Mouse (Mus musculus): Measurements from ENCODE around the gene Dyrk2. TPM values are rescaled to one million over a fixed set of nuclear protein-coding genes. Genes with fewer than 3 reads are reported as not detected.

Dyrk2 gene
- polyA plus RNA-seq (2014; fragmentation: Nextera tagmentation; extraction: Ambion mirVana): 14.0 and 15.4 TPM in 2 replicates

DNA sequence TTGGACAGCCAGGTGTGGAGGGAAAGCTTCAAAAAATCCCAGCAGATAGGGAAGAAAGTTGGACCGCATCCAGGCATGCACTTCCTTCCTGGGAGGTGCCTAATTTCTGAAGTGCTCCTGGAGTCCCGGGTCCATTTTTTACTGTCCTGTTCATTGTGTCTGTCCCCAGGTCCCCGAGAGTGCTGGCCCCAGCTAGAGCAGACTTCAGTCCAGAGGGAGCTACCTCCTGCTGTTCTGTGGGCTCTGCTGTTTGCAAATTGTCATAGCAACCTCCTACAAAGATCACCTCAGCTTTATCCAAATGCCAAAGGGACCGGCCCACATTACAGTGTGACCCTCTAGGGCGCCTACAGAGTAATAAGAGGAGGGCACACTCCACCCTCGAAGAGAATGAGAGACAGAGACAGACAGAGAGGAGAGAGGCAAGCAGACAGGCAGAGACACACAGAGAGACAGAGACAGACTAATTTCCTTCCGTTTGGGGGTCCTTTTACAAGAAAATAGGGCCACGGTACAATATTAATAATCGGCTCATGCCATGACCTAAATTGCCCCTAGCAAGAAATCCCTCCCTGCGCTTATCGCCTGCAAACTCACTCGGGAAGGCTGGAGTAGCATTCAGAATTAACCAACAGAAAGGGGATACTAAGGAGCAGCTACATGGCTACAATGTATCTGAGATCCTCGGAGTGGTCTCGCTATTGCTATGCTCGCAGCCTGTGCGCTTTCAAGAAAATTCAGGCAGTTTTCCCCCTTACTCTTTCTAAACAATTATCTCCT, at the start of gene Dyrk2:
Gene Dyrk2 (minus strand): TSS at position 9 of the 780 bp plus-strand sequence.
- H3K4me2 ChIP-seq: peak within 1 kb of the TSS; percentile 96
- peak within 1 kb of the TSS; percentile 100 for H3K9ac ChIP-seq (ENCODE audit: low read depth, low read length)
- H3K27me3 ChIP-seq (ENCODE audit: control insufficient read depth, insufficient read depth, low read length): no peaks in the 10 kb centered on the region
- WGBS (ENCODE audit: insufficient replicate concordance): 11% methylated on average over 16 of the region's 16 CpGs
- no peaks in the 10 kb centered on the region for H3K9me3 ChIP-seq (replicated peaks; ENCODE audit: control insufficient read depth, low read length)
- H3K27ac ChIP-seq (ENCODE audit: low read depth, low read length): peak within 1 kb of the TSS; percentile 95
- peaks cover 21% of the 10 kb centered on the region for H3K4me1 ChIP-seq (ENCODE audit: control insufficient read depth, insufficient read depth, low read length)
- ATAC-seq (replicated peaks; ENCODE audit: insufficient number of reproducible peaks, low FRiP score, low TSS enrichment): no peak
- peak within 1 kb of the TSS; percentile 97 for H3K4me3 ChIP-seq (ENCODE audit: low read depth, low read length)
- no peaks in the 10 kb centered on the region for H3K36me3 ChIP-seq (ENCODE audit: control insufficient read depth, insufficient read depth, low read length)

DNA sequence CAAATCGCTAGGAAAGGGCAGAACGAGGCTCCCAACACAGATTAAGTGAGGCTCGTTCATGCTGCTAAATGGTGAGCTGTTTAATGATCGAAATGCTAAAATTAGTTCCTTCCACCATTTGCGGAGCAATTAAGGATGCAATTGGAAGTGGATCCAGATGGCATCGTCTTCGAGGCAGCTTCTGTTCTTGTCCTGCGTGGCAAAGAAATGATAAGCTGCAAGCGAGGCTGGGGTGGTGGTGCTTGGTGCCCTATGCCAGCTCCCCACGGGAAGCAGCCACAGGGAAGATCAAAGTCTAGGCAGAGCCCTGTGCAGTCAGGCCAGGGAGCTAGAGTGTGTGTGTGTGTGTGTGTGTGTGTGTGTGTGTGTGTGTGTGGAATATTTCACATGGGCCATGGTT, 32.6 kb upstream of the Dyrk2 start:
- Histone ChIP-seq H3K27ac (ENCODE audit: low read depth, low read length) (no peak overlapping the region), H3K4me1 (ENCODE audit: control insufficient read depth, insufficient read depth, low read length) (no peaks in the 10 kb centered on the region), H3K4me3 (ENCODE audit: low read depth, low read length) (no peak overlapping the region)

DNA sequence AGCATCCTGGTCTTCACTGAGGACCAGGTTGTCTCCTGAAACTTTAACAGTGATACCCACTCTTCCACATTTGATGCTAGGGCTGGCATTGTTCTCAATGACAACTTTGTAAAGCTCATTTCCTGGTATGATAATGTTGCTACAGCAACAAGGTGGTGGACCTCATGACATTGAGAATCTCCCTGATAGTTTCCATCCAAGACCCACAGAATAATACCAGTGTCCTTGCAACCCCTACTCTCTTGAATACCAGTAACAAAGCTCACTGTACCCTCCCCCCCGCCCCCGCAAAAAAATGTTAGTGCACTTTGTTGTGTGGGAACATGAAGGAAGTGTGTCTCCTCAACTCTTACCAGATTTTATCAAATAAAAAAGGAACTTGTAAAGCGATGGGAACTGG, 23.6 kb upstream of the Dyrk2 start:
- no peak overlapping the region for H3K4me2 ChIP-seq
- no peaks in the 10 kb centered on the region for H3K4me1 ChIP-seq (ENCODE audit: control insufficient read depth, insufficient read depth, low read length)
- WGBS (ENCODE audit: insufficient replicate concordance): 76% methylated on average over 3 of the region's 3 CpGs
- ATAC-seq (replicated peaks; ENCODE audit: insufficient number of reproducible peaks, low FRiP score, low TSS enrichment): no peak
- H3K27me3 ChIP-seq (ENCODE audit: control insufficient read depth, insufficient read depth, low read length): no peaks in the 10 kb centered on the region
- no peaks in the 10 kb centered on the region for H3K9me3 ChIP-seq (replicated peaks; ENCODE audit: control insufficient read depth, low read length)
- H3K27ac ChIP-seq (ENCODE audit: low read depth, low read length): no peak overlapping the region
- no peak overlapping the region for H3K9ac ChIP-seq (ENCODE audit: low read depth, low read length)
- H3K4me3 ChIP-seq (ENCODE audit: low read depth, low read length): no peak overlapping the region
- no peaks in the 10 kb centered on the region for H3K36me3 ChIP-seq (ENCODE audit: control insufficient read depth, insufficient read depth, low read length)

More for the DNA sequence above, 32.6 kb upstream of the Dyrk2 start:
- no peak for ATAC-seq (replicated peaks; ENCODE audit: insufficient number of reproducible peaks, low FRiP score, low TSS enrichment)
- Histone ChIP-seq H3K9ac (ENCODE audit: low read depth, low read length) (no peak overlapping the region), H3K27me3 (ENCODE audit: control insufficient read depth, insufficient read depth, low read length) (no peaks in the 10 kb centered on the region), H3K9me3 (replicated peaks; ENCODE audit: control insufficient read depth, low read length) (no peaks in the 10 kb centered on the region), H3K36me3 (ENCODE audit: control insufficient read depth, insufficient read depth, low read length) (no peaks in the 10 kb centered on the region), H3K4me2 (no peak overlapping the region)
- WGBS (ENCODE audit: insufficient replicate concordance): 68% methylated on average over 10 of the region's 10 CpGs

DNA sequence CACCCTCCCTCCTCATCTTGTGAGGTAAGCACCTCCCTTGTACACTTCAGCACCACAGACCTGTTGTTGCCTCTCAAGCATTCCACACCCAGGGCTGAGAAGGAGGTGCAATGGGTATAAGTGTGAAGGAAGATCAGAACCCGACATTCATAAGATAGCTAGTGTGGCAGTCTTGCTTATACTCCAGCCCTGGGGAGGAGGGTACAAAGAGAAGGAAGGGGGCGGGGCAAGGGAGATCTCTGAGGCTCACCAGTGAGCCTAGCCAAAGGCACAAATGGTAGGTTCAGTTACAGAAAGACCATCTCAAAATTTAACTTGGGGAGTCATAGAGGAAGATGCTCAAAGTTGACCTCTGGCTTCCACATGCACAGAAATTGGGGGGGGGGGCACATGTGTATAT, 14.1 kb upstream of the Dyrk2 start:
- no peak for ATAC-seq (replicated peaks; ENCODE audit: insufficient number of reproducible peaks, low FRiP score, low TSS enrichment)
- 88% methylated on average over 2 of the region's 2 CpGs for WGBS (ENCODE audit: insufficient replicate concordance)
- H3K27me3 ChIP-seq (ENCODE audit: control insufficient read depth, insufficient read depth, low read length): no peaks in the 10 kb centered on the region
- H3K27ac ChIP-seq (ENCODE audit: low read depth, low read length): no peak overlapping the region
- H3K4me2 ChIP-seq: no peak overlapping the region
- no peaks in the 10 kb centered on the region for H3K36me3 ChIP-seq (ENCODE audit: control insufficient read depth, insufficient read depth, low read length)
- H3K4me1 ChIP-seq (ENCODE audit: control insufficient read depth, insufficient read depth, low read length): no peaks in the 10 kb centered on the region
- no peak overlapping the region for H3K9ac ChIP-seq (ENCODE audit: low read depth, low read length)
- H3K4me3 ChIP-seq (ENCODE audit: low read depth, low read length): no peak overlapping the region
- H3K9me3 ChIP-seq (replicated peaks; ENCODE audit: control insufficient read depth, low read length): no peaks in the 10 kb centered on the region

DNA sequence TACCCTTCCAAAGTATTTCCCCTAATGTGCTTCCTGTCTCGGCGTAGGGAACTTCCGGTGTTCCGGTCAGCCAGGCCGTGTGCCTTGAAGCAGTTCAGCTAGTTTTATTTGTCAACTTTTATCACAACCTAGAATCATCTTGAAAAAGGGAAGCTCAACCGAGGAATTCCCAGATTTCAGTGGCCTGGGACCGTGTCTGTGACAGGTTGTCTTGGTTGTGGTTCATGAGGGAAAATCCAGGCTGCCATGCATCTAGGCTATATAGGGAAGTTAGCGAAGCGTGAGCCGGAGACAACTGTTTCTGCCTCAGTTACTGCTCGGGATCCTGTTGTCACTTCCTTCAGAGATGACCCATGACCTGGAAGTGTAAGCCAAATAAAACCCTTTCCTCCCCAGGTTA, 13.3 kb upstream of the Dyrk2 start:
- Histone ChIP-seq H3K27me3 (ENCODE audit: control insufficient read depth, insufficient read depth, low read length) (no peaks in the 10 kb centered on the region), H3K4me2 (no peak overlapping the region), H3K36me3 (ENCODE audit: control insufficient read depth, insufficient read depth, low read length) (no peaks in the 10 kb centered on the region), H3K4me3 (ENCODE audit: low read depth, low read length) (no peak overlapping the region), H3K9me3 (replicated peaks; ENCODE audit: control insufficient read depth, low read length) (no peaks in the 10 kb centered on the region), H3K9ac (ENCODE audit: low read depth, low read length) (no peak overlapping the region), H3K4me1 (ENCODE audit: control insufficient read depth, insufficient read depth, low read length) (no peaks in the 10 kb centered on the region), H3K27ac (ENCODE audit: low read depth, low read length) (no peak overlapping the region)
- ATAC-seq (replicated peaks; ENCODE audit: insufficient number of reproducible peaks, low FRiP score, low TSS enrichment): no peak
- 81% methylated on average over 11 of the region's 11 CpGs for WGBS (ENCODE audit: insufficient replicate concordance)

DNA sequence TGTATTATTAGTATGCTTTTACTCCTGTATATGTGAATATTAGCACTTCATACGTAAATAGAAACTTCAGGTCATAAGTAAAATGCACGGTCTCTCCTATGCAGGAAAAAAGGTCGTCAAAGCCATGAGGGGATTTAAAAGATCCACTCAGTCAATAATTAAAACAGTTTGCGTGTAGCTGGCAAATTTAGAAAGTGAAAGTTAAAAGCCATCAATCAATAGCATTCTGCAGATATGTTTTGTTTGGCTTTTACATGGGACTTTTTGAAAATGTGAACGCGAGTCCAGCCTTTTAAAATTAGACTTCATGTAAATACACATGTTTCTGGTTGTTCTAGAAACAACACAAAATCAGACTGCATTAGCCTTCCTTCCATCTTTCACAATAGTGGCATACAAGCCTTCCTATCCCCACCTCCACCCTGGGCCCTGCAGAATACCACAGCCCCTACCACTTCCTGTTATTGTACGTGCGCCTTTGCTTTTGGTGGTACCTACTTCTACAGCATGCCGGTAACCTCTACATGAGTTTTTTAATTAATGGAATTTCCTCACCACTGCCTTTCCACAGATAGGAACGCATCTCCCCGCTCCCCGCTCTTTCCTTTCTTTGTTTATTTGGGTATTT, 12.4 kb upstream of the Dyrk2 start:
- Histone ChIP-seq H3K27me3 (ENCODE audit: control insufficient read depth, insufficient read depth, low read length) (no peaks in the 10 kb centered on the region), H3K4me3 (ENCODE audit: low read depth, low read length) (no peak overlapping the region), H3K9ac (ENCODE audit: low read depth, low read length) (no peak overlapping the region), H3K4me2 (no peak overlapping the region), H3K4me1 (ENCODE audit: control insufficient read depth, insufficient read depth, low read length) (no peaks in the 10 kb centered on the region), H3K36me3 (ENCODE audit: control insufficient read depth, insufficient read depth, low read length) (no peaks in the 10 kb centered on the region), H3K9me3 (replicated peaks; ENCODE audit: control insufficient read depth, low read length) (no peaks in the 10 kb centered on the region), H3K27ac (ENCODE audit: low read depth, low read length) (no peak overlapping the region)
- 78% methylated on average over 12 of the region's 12 CpGs for WGBS (ENCODE audit: insufficient replicate concordance)
- ATAC-seq (replicated peaks; ENCODE audit: insufficient number of reproducible peaks, low FRiP score, low TSS enrichment): no peak

DNA sequence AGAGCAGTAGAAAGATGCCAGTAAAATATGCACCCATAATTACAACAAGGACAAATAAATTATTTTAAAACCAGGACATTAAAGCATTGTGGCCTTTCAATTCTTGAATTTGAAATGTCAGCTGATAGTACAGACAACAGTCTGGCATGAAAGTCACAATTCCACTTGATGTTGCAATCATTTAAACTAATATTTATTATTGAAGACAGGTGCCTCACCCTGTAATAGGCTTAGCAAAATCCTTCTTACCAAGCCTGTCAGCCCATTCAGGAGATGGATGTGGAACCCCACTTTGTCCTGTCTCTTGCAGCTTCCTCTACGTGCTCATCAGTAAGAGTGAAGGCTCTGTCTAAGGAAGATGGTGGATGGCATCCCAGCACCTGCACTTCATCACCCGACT, 10.8 kb upstream of the Dyrk2 start:
- 75% methylated on average over 2 of the region's 2 CpGs for WGBS (ENCODE audit: insufficient replicate concordance)
- no peak overlapping the region for H3K9ac ChIP-seq (ENCODE audit: low read depth, low read length)
- no peak for ATAC-seq (replicated peaks; ENCODE audit: insufficient number of reproducible peaks, low FRiP score, low TSS enrichment)
- no peaks in the 10 kb centered on the region for H3K27me3 ChIP-seq (ENCODE audit: control insufficient read depth, insufficient read depth, low read length)
- H3K36me3 ChIP-seq (ENCODE audit: control insufficient read depth, insufficient read depth, low read length): no peaks in the 10 kb centered on the region
- H3K4me3 ChIP-seq (ENCODE audit: low read depth, low read length): no peak overlapping the region
- H3K4me2 ChIP-seq: no peak overlapping the region
- H3K9me3 ChIP-seq (replicated peaks; ENCODE audit: control insufficient read depth, low read length): no peaks in the 10 kb centered on the region
- H3K27ac ChIP-seq (ENCODE audit: low read depth, low read length): no peak overlapping the region
- no peaks in the 10 kb centered on the region for H3K4me1 ChIP-seq (ENCODE audit: control insufficient read depth, insufficient read depth, low read length)

DNA sequence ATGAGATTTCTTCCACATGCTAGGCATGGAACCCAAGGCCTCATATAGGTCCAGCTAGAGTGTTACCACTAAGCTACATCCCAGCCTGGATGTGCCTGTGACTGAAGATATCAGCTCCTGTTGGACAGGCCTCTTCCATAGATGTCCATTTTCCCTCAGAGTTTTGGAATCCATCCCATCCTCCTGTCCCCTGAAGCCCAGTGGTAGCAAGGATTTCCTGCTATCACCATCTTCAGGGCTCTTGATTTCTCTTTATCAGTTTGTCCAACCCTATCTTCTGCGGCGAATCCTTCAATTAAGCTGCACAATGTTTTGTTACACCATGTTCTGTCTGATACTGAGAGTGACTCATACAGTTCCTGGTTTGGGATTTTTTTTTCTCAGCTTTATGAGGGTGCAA, 2.2 kb upstream of the Dyrk2 start:
- ATAC-seq (replicated peaks; ENCODE audit: insufficient number of reproducible peaks, low FRiP score, low TSS enrichment): no peak
- Histone ChIP-seq H3K4me1 (ENCODE audit: control insufficient read depth, insufficient read depth, low read length) (peaks cover 6% of the 10 kb centered on the region; the same call in 1 of the 2 replicates), H3K4me3 (ENCODE audit: low read depth, low read length) (no peak overlapping the region), H3K27me3 (ENCODE audit: control insufficient read depth, insufficient read depth, low read length) (no peaks in the 10 kb centered on the region), H3K36me3 (ENCODE audit: control insufficient read depth, insufficient read depth, low read length) (no peaks in the 10 kb centered on the region), H3K27ac (ENCODE audit: low read depth, low read length) (no peak overlapping the region), H3K9me3 (replicated peaks; ENCODE audit: control insufficient read depth, low read length) (no peaks in the 10 kb centered on the region), H3K4me2 (no peak overlapping the region), H3K9ac (ENCODE audit: low read depth, low read length) (no peak overlapping the region)
- WGBS (ENCODE audit: insufficient replicate concordance): 89% methylated on average over 2 of the region's 2 CpGs
